Mouse (Mus musculus): ENCODE data around the gene Pcdh15.

Pcdh15 gene

GRCm38 (mm10) chr10:73379001-73379400 lies 279.9 kb downstream of the Pcdh15 start:
- peak in 1 of 2 experiments; percentile 10 for DNase-seq (ENCODE audit: low spot score in 2 of 2)

- DNase-seq (ENCODE audit: low spot score in 2 of 2), result no peak
Measured at GRCm38 (mm10) chr10:73384003-73384402, 284.9 kb downstream of the Pcdh15 start.

- no peak for DNase-seq (ENCODE audit: low spot score in 2 of 2)
Measured at GRCm38 (mm10) chr10:73400426-73400825, 301.3 kb downstream of the Pcdh15 start.

- DNase-seq (ENCODE audit: low spot score in 2 of 2), result no peak
Measured at GRCm38 (mm10) chr10:73425408-73425807, 326.3 kb downstream of the Pcdh15 start.

- no peak for DNase-seq (ENCODE audit: low spot score in 2 of 2)
Measured at GRCm38 (mm10) chr10:73431345-73431744, 332.2 kb downstream of the Pcdh15 start.

- no peak for DNase-seq (ENCODE audit: low spot score in 2 of 2)
Measured at GRCm38 (mm10) chr10:73484082-73484481, 384.9 kb downstream of the Pcdh15 start.

- DNase-seq (ENCODE audit: low spot score in 2 of 2), result no peak
Measured at GRCm38 (mm10) chr10:73491654-73492053, 392.5 kb downstream of the Pcdh15 start.

- no peak for DNase-seq (ENCODE audit: low spot score in 2 of 2)
Measured at GRCm38 (mm10) chr10:73514846-73515245, 415.7 kb downstream of the Pcdh15 start.

GRCm38 (mm10) chr10:73515742-73516141 lies 416.6 kb downstream of the Pcdh15 start:
- no peak for DNase-seq (ENCODE audit: low spot score in 2 of 2)

- no peak for DNase-seq (ENCODE audit: low spot score in 2 of 2)
Measured at GRCm38 (mm10) chr10:73519438-73519837, 420.3 kb downstream of the Pcdh15 start.

- peak in 1 of 2 experiments; percentile 14 for DNase-seq (ENCODE audit: low spot score in 2 of 2)
Measured at GRCm38 (mm10) chr10:73552831-73553230, 453.7 kb downstream of the Pcdh15 start.

- DNase-seq (ENCODE audit: low spot score in 2 of 2), result peak in 1 of 2 experiments; percentile 43
Measured at GRCm38 (mm10) chr10:73564216-73564615, 465.1 kb downstream of the Pcdh15 start.

GRCm38 (mm10) chr10:73574711-73575297 lies 475.7 kb downstream of the Pcdh15 start:
- DNase-seq (ENCODE audit: low spot score in 2 of 2), result no peak

GRCm38 (mm10) chr10:73667501-73667900 lies 568.4 kb downstream of the Pcdh15 start:
- DNase-seq (ENCODE audit: low spot score in 2 of 2), result no peak

- DNase-seq (ENCODE audit: low spot score in 2 of 2), result no peak
Measured at GRCm38 (mm10) chr10:73700519-73701286, 601.6 kb downstream of the Pcdh15 start.

GRCm38 (mm10) chr10:73725566-73726240 lies 626.6 kb downstream of the Pcdh15 start:
- no peak for DNase-seq (ENCODE audit: low spot score in 2 of 2)

- DNase-seq (ENCODE audit: low spot score in 2 of 2), result no peak
Measured at GRCm38 (mm10) chr10:73733246-73733645, 634.1 kb downstream of the Pcdh15 start.

GRCm38 (mm10) chr10:73749021-73749420 lies 649.9 kb downstream of the Pcdh15 start:
- no peak for DNase-seq (ENCODE audit: low spot score in 2 of 2)

GRCm38 (mm10) chr10:73753876-73754275 lies 654.7 kb downstream of the Pcdh15 start:
- DNase-seq (ENCODE audit: low spot score in 2 of 2), result no peak

- DNase-seq (ENCODE audit: low spot score in 2 of 2), result peak in 1 of 2 experiments; percentile 5
Measured at GRCm38 (mm10) chr10:73782945-73783344, 683.8 kb downstream of the Pcdh15 start.

- no peak for DNase-seq (ENCODE audit: low spot score in 2 of 2)
Measured at GRCm38 (mm10) chr10:73788163-73788562, 689.0 kb downstream of the Pcdh15 start.

- no peak for DNase-seq (ENCODE audit: low spot score in 2 of 2)
Measured at GRCm38 (mm10) chr10:73805069-73805468, 705.9 kb downstream of the Pcdh15 start.

GRCm38 (mm10) chr10:73812311-73812710 lies 713.2 kb downstream of the Pcdh15 start:
- no peak for DNase-seq (ENCODE audit: low spot score in 2 of 2)
